Mouse (Mus musculus) cerebellum, adult 2 months (tissue): Measurements from ENCODE around the gene Rftn2.

ENCODE experiments used
- CTCF ChIP-seq: fragments of 200-500 bp; IDR thresholded peaks from 2 replicates; pipeline ENCODE4 v1.5.1; 2011; ENCODE audit warnings: low read depth, mild to moderate bottlenecking, control low read depth, low read length, moderate library complexity, borderline replicate concordance; ENCODE audit not compliant: insufficient read depth
- POLR2A ChIP-seq: fragments of 200-500 bp; IDR thresholded peaks from 2 replicates; pipeline ENCODE4 v1.6.1; 2011; ENCODE audit warnings: low read length, control low read depth, borderline replicate concordance; ENCODE audit not compliant: insufficient read depth

DNA sequence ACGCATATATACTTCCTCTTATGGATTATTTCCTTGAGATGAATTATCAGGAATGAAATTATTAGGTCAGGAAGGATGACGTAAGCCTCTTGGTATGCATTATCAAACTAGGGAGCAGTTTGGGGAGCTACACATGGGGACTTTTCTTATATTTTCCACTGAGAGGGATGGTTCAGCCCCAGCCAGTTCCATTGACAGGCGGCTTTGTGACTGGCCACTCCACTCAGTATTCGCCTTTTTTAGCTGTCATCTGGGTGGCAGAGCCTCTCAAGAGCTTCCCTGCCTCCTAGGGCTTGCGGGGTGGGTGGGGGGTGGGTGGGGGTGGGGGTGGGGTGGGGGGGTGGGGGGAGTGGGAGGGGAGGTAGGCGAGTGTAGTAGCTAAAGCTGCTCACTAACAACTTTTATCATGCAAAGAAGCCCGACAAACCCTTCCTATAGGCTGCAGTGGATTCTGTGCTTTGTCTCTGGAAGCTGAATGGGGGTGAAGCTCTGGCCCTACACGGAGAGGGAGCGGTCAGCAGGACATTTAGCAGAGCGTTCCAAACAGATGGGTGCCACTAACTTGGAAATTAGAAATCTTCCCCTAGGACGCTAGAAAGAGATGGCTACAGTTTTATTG, 39.9 kb downstream of the Rftn2 start:
- TF ChIP-seq CTCF (no peak), POLR2A (no peak)
